Mouse (Mus musculus): Measurements from ENCODE around the gene Crat.

- TF ChIP-seq CTCF (IDR thresholded peaks at IDR 0.05; ENCODE audit: borderline replicate concordance, control insufficient read depth, extremely low read depth, insufficient read depth, low read length, poor library complexity), result no peak
- TF ChIP-seq POLR2A (IDR thresholded peaks at IDR 0.05; ENCODE audit: control insufficient read depth, extremely low read depth, insufficient read depth, low read length, poor library complexity), result no peak
Measured at GRCm38 (mm10) chr2:30389000-30389399, 26.6 kb downstream of the Crat start.
